Mouse (Mus musculus): Measurements from ENCODE around the gene Srgn.
A peak's percentile ranks its signal among the peaks of the same experiment; 100 is the strongest.

Srgn gene

DNA sequence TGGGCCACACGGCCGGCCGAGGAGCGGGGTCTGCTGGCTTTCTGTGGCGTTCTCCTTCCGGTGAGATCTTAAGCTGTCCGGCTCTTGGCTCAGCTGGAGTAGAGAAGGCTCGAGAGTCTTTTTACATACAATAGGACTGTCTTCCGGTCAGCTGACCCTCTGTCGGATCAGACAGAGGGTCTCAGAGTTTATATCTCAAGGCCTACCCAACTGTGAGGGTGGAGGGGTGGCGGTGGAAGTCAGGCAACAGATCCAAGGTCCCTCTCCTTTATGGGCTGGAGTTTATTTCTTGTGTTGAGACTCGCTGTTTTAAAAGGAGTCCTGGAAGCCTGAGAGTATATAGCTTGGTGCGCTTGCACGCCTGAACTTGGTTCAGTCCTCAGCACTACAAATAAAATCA, at the start of gene Srgn:
Gene Srgn, minus strand, starts transcription at position 101 of the 400 bp plus-strand sequence.
- DNase-seq (ENCODE audit: low read depth, low spot score) = no peak

DNA sequence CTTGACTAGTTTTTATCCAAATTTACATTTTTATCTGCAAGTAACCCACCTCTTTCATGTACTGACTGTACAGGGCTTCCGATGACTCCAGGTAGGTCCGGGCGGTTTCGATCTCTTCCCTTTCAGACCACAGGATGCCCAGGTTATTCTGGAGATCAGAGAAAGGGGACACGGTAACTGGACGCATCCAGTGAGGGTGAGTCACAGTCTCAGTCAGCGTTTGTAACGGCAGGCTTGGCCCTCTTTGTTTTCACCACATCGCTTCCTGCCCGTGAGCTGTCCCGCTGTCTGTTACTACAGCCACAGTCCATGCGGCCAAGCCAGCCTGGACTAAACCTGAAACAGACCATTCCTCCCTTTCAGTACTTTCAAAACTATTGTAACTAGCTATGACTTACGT, 47.8 kb upstream of the Srgn start:
- no peak for DNase-seq (ENCODE audit: low read depth, low spot score)

DNA sequence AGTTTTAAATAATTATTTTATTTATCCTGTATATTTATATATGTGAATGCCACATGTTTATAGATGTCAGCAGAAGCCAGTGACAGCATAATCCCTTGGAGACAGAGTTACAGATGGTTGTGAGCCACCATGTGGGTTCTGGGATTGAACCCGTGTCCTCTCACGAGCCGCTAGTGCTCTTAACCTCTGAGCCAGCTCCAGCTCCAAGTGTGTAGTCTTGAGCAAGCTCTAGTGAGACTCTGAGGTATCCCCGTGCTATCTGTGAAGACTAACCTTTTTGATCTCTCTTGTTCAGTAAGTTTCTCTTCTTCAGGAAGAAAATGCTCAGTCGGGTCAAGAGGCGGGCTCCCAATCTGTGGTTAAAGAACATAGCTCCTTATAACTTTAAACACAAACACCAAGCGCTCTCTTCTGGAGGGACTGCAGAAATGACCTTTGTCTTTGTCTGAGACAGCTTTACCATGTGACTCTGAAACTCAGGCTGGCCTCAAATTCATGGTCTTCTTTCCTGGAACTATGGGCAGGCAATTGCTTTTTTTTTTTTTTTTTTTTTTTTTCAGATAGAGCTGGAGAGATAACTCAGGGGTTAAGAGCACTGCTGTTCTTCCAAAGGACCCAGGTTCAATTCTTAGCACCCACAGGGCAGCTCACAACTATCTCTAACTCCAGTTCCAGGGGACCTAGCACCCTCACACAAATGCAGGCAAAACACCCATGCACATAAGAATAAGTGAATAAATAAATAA, 43.0 kb upstream of the Srgn start:
- DNase-seq (ENCODE audit: low read depth, low spot score) = no peak

DNA sequence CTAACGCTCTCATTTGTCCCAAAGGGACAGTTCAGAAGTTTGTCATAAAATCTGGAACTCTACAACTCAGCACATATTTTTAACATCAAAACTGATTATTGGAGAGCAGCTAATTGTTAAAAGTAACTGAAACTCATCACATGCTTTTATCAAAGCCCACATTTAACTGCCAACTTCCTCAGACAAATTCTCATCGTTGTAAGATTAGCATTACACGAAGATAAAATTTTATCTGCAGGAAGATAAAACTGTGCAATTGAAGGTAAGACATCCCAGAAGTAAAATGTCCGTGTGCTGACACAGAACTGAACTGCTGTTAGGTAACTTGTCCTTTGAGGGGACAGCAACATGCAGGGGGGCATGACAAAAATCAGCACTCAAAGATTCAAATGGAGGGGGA, 41.6 kb upstream of the Srgn start:
- no peak for DNase-seq (ENCODE audit: low read depth, low spot score)

DNA sequence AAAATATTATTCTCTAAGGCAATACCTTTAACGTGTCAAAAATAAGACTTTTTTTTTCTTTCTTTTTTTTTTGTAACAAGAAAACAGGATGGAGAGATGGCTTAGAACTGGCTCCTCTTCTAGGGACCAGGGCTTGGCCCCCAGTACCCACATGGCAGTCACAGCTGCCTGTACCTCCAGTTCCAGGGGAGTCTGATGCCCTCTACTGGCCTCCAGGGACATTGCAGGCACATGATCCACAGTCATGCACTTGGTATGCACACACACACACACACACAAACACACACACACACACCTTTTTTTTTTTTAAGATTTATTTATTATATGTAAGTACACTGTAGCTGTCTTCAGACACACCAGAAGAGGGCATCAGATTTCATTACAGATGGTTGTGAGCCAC, 30.5 kb upstream of the Srgn start:
- no peak for DNase-seq (ENCODE audit: low read depth, low spot score)

DNA sequence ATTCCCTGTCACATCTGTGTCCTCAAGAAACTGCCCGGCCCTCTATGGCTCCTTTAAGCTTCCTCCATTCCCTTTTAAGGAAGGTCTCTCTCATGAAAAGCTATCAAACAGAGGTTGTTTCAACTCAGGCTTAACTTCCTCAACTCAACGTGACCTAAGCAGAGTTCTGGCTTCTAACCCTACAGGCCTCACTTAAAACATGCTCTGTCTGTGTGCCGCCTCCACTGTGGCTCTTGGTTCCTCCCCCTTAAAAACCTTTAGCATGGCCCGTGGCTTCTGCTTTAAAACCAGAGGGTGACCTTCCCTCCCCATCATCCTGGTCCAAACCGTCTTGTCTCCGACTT, 29.3 kb upstream of the Srgn start:
- DNase-seq (ENCODE audit: low read depth, low spot score) = no peak

DNA sequence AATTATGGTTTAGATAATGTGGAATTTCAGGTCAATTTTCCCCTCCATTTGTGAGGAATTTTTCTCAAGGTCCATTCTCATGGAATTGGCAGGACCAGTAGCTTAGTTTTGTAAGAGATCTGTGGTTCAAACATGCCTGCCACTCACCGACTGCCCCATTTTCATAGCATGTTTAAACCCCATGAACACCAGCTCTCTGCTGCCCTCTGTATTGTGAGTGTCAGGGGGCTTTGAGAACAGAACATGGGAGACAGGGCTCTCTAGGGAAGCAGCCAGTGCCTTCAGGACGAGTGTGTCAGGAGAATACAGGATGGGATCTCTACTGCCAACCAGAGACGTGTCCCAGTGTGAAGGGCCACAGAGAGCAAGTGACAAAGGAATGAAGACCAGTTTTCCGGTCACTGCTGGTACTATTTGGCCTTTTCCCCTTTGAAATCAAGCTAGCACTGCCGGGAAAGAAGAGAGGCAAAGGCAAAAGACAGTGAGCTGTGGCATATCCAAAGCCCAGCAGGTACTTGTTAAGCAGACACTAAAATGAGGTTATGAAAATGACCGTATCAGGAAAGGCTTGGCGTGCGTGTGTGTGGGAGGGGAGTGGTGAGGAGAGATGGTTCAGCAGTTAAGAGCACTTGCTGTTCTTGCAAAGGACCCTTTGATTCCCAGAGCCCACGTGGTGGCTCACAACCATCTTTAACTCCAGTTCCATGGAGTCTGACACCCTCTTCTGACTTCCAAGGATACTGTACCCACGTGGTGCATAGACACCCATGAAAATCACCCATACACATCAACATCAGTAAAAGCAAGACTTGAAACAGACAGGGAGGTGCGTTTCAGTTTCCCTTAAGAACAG, 28.7 kb upstream of the Srgn start:
- DNase-seq (ENCODE audit: low read depth, low spot score) = no peak

DNA sequence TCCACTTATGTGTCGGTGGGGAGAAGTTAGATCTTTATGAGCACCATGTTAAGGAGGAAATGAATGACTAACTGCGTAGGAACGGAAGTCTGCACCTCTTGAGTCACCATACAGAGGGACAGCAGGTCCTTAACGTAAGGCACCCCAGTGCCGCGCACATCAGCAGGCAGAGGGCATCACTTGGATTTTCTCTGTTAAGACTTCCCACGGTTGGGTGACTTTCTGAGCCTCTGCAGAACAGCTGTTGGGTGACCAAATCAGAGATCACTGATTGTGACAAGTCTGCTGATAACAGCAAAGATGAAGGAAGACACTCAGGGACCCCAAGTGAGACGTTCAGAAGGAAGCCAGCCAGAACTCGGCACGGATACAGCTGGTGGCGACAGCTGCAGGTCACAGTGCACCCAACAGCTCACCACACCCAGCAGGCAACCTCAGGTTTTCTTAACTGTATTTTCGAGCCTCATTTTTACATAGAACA, 26.4 kb upstream of the Srgn start:
- DNase-seq (ENCODE audit: low read depth, low spot score) = no peak

DNA sequence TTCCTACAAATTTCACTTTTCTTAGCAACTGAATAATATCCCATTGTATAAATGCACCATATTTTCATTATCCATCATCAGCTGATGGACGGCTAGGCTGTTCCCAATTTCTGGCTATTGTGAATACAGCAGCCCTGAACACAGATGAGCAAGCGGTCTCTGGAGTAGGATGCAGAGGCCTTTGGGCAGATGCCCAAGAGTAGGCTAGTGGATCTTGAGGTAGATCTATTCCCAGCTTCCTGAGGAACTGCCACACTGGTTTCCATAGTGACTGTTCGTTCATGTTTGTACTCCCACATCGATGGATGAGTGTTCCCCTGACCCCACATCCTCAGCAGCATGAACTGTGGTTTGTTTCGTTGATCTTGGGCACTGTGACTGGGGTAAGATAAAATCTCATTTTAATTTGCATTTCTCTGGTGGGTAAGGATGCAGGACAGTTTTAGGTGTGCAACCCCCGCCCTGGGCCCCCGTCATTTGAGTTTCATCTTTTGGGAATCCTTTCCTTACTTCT, 23.6 kb upstream of the Srgn start:
- DNase-seq (ENCODE audit: low read depth, low spot score) = no peak

DNA sequence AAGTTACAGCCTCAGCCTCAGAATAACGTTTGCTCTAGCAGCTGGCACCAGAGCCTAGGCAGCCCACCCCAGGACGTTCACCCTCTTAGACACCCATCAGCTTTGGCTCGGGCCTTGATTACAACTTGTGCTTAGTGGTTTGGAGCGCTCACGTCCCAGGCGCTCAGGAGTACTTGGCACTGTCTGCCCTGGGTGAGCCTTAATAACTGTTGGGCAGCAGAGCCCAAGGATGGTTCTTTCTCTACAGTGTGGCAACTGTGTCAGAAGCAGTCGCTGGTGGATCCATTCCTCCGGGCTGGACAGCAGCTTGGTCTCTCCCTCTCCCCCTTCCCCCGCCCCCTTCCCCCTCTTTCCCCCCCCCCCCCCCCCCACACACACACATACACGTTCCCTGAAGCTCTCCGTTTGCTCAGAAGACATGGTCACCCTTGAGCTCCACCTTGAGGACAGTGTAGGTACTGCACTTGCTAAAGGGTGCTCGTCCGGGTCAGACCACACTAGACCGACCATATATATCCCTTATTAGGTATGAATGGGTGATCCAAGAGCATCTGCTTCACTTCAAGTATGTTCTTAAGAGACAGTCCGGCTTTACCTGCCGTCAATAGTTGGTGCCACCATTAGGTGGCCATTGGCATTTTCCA, 22.4 kb upstream of the Srgn start:
- DNase-seq (ENCODE audit: low read depth, low spot score) = peak; percentile 75

DNA sequence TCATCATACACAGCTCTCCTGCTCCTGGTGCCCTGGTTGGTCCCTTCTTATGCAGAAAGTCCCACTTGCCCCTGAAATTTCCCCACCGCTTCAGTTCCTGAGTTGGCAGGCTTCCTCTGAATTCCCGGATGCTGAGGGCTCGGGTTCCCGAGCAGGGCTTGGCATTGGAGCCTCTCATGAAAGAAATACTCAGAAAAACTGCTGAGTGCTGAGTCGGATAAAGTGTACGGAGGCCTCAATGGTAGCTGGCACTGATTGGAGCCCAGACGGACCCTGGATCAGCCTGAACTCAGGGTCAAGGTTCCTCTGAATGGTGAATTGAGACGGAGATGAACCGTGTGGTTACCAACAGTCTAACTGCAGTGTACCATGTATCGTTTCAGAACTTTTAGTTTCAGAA, 19.2 kb upstream of the Srgn start:
- no peak for DNase-seq (ENCODE audit: low read depth, low spot score)

DNA sequence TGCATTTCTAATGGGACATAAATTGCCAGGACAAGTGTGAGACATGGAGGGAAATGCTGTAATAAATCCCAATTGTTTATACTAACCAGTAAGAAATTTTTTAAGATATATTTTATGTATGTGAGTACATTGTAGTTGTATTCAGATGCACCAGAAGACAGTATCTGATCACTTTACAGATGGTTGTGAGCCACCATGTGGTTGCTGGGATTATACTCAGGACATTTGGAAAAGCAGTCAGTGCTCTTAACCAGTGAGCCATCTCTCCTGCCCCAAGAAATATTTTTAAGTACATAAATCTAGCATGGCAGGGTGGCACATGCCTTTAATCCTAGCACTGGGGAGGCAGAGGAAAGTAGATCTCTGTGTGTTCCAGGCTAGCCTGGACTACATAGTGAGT, 18.5 kb upstream of the Srgn start:
- no peak for DNase-seq (ENCODE audit: low read depth, low spot score)

DNA sequence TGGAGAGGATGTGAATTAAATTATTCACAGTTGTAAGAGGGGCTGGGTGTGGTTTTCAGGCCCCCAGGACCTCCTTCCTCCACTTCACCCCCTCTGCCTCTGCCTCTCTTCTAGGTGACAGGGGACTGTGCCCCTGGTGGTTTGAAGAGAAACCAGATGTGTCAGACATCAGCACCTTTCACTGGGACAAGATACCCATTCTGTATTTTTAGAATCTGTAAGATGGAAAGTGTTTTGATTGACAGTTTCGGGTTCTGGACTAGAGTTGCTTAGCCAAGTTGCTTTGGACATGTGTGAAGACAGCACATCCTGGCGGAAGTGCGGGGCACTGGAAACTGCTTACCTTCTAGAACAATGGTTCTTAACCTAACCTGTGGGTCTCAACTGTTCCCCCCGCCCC, 17.1 kb upstream of the Srgn start:
- DNase-seq (ENCODE audit: low read depth, low spot score) = no peak

DNA sequence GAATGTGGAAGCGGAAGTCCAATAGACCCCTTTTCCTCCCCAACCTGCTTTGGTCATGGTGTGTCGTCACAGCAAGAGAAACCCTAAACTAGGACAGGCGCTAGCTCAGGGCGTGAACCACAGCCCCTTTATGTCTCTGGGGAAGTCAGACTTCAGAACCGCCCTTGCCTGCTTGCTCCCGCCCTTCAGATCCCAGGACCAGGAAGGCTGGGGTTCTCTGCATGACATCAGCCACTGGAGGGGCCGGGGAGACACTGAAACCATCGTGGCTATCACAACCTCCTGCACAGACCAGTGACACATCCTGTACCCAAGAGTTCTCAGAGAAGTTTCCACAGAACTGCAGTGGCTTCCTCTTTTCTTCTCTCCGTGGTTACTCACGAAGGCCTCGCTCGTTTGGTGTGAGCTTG, 16.2 kb upstream of the Srgn start:
- no peak for DNase-seq (ENCODE audit: low read depth, low spot score)

DNA sequence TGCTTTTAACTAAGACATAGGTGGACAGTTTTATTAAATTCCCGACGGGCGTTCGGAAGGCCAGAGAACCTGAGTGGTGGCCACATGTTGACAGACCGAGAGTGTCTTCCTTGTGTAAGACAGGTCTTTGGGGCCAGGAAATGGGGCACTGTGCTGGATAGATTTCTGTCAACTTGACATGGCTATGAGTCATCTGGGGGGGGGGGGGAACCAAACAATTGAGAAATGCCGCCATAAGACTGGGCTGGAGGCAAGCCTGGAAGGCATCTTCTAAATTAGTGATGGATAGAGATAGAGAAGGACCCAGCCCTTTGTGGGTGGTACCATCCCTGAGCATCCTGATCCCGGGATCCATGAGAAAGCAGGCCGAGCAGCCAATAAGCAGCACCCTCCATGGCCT, 15.7 kb upstream of the Srgn start:
- DNase-seq (ENCODE audit: low read depth, low spot score) = no peak

DNA sequence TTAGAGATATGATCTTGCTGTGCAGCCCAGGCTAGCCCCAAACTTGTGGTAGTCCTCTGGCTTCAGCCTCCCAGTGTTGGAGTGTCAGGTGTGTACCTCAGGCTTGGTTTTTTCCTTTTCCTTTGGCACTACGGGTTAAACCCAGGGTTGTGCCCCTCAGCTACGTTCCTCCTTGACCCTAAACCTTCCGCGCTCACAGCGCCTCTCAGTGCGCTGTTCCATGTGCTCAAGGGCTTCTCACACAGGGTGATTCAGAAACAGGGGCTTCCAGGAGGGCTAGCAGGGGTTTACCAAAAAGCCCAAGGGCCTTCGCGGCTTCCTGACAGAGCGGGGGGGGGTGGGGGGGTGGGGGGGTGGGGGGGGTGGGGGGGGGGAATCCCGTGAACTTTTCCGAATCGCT, 15.3 kb upstream of the Srgn start:
- DNase-seq (ENCODE audit: low read depth, low spot score) = no peak

DNA sequence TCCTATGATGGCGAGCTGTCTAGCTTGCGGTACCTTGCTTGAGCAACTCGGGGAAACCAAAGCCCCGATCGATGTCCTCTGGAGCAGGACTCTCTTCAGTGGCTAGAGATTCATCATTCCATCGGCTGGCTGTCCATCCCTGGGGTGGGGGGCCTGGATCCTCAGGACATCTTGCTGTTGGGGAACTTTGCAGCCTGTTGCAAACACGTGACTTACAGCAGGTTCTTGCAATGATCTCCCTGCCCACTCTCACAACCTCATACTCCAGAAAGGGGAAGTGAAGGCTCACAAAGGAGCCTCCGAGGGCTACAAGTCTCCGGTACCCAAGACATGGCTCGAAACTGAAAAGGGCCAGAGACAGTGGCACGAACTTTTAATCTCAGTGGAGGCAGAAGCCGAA, 14.2 kb upstream of the Srgn start:
- DNase-seq (ENCODE audit: low read depth, low spot score) = no peak

DNA sequence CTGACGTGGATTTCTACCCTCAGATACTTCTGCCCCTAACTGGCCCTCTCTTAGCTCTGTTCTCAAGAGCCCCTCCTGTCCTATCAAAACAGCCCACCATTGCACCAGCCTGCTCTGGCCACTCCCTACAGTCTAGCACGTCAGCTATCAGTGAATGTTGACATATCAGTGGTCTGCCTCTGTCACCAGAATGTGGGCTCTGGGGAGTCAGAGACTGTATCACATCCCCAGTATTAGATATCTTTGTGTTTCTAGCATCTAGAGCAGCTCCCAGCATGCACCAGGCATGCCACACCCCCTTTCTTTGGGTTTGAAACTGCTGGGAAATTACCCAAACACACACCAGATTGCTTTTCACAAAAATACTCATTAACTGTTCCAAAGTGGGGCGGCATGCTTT, 13.5 kb upstream of the Srgn start:
- DNase-seq (ENCODE audit: low read depth, low spot score) = no peak

DNA sequence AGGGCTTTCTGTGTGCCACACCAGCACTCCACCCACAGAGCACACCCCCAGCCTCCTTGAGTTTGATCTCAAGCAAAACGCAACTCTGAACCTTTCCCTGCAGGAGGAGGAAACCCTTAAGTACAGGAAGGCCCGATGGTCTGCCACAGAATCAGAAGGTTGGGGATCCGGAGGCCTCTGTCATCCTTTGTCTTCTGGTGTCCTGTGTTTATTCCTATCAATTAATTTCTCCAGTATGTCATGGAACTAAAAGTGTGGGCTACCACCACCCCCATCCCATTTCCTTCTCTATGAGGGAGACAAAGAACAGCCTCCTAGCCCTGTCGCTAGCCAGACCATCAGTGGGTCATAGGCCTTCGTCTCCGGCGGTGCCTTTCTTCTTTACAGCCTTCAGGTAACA, 7.3 kb upstream of the Srgn start:
- DNase-seq (ENCODE audit: low read depth, low spot score) = no peak

DNA sequence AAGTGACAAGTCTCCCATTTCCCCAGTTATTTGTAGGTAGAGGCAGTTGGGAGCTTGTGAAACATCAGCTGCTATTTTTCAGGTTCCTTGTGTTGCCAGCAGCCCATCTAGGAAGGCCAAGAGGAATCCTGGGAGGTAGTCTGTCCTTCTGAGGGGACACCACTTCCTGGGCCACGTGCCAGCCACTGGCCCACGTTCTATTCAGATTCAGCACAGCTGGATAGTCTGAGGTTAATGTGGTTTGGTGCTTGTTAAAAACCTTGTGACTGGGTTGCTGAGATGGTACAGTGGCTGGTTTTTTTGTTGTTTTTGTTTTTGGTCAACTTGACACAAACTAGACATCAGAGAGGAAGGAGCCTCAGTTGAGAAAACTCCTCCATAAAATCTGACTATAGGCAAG, 5.6 kb upstream of the Srgn start:
- DNase-seq (ENCODE audit: low read depth, low spot score) = no peak

DNA sequence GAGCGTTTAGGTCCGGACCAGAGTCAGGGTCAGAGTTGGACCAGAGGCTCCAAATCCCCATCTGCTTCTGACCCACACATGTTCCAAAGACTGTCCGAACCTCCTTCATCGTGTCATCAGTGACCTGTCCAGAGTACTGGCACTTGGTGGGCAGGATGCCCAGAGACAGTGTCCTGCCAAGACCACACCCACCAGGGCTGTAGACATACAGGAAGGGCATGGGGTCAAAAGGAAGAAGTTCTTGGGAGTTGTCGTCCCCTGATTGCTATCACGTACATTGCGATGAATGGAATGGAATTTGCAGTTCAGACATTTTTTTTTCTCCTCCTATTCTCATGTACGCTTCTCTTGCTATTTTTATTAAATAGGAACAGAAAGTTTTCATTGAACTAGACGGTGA, 2.9 kb upstream of the Srgn start:
- no peak for DNase-seq (ENCODE audit: low read depth, low spot score)

DNA sequence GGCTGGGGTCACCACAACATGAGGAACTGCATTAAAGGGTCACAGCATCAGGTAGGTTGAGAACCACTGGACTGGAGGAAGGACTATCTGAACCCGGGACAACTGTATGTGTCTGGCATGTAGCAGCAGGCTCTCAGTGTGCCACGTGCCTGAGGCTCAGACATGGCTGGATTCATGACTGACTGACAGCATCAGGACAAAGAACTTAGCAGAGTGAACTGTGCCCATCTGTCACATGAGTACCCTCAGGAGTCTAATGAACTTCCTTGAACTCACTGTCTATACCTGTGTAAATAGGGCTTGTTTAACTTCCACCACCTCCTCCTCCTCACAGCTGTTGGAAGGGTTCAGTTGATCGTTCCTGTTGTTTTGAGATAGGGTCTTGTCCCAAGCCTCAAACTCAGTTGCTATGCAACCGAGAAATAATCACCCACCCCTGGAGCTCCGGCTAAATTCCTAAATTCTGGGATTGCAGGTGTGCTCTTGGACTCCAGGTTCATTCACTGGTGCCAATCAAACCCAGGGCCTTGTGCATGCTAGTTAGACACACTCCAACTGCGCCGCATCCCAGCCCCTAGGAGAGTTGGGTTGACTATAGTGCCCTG, 4.8 kb downstream of the Srgn start:
- no peak for DNase-seq (ENCODE audit: low read depth, low spot score)

Data from retina, postnatal 7 days (tissue).